Mouse (Mus musculus) adrenal gland, postnatal 10 days (tissue): Measurements from ENCODE around the gene Tulp2. TPM values are rescaled to one million over a fixed set of nuclear protein-coding genes. Genes with fewer than 3 reads are reported as not detected.

Source experiments
- DNase-seq: peaks from one replicate; pipeline ENCODE4 v3.0.0; 2021; ENCODE audit warnings: mixed read lengths
- long read RNA-seq, 2 experiments: library from polyadenylated mRNA; stranded (forward); transcript quantifications; one replicate each; pipeline ENCODE4 v2.0.0; 2021
- total RNA-seq, 2 experiments: library from RNA; stranded (reverse); gene quantifications; 2 replicates each; pipeline ENCODE4 v1.2.3; 2021

The Tulp2 gene
- total RNA-seq, result under 1 TPM; 0.64 to 0.69 TPM
- long read RNA-seq, experiment 1, partial matches to known transcripts, result 1 of 7 reads
- long read RNA-seq, experiment 1, other reads (novel, unspliced or antisense), result 6 of 7 reads
- long read RNA-seq, experiment 2, partial matches to known transcripts, result 0 of 4 reads
- long read RNA-seq, experiment 2, other reads (novel, unspliced or antisense), result 4 of 4 reads

GRCm38 (mm10) chr7:45481374-45481927, at the start of gene Tulp2:
Tulp2 (plus strand) TSS chr7:45481877.
- peak; percentile 68 for DNase-seq

GRCm38 (mm10) chr7:45433835-45434202, 47.9 kb upstream of the Tulp2 start:
- no peak for DNase-seq

GRCm38 (mm10) chr7:45434203-45435015, 47.3 kb upstream of the Tulp2 start, which contains the start of gene Gys1:
Gys1 (plus strand) TSS chr7:45434844.
- DNase-seq, result peak; percentile 100

GRCm38 (mm10) chr7:45435038-45435437, 46.6 kb upstream of the Tulp2 start:
- DNase-seq, result no peak

GRCm38 (mm10) chr7:45436444-45436843, 45.2 kb upstream of the Tulp2 start:
- DNase-seq, result no peak

- DNase-seq, result no peak
Observed at GRCm38 (mm10) chr7:45437046-45437445, 44.6 kb upstream of the Tulp2 start.

GRCm38 (mm10) chr7:45437521-45438276, 44.0 kb upstream of the Tulp2 start, which contains the start of gene Ruvbl2:
Ruvbl2 (minus strand) TSS chr7:45438096.
- DNase-seq, result no peak

- DNase-seq, result no peak
Observed at GRCm38 (mm10) chr7:45443526-45444420, 37.9 kb upstream of the Tulp2 start.

GRCm38 (mm10) chr7:45446589-45446988, 35.1 kb upstream of the Tulp2 start:
- no peak for DNase-seq

- peak; percentile 66 for DNase-seq
Observed at GRCm38 (mm10) chr7:45447325-45447990, 34.2 kb upstream of the Tulp2 start.

- DNase-seq, result no peak
Observed at GRCm38 (mm10) chr7:45449974-45450373, 31.7 kb upstream of the Tulp2 start.

- peak; percentile 87 for DNase-seq
Observed at GRCm38 (mm10) chr7:45451344-45451982, 30.2 kb upstream of the Tulp2 start.

- DNase-seq, result no peak
Observed at GRCm38 (mm10) chr7:45454971-45455370, 26.7 kb upstream of the Tulp2 start.

GRCm38 (mm10) chr7:45455932-45456696, 25.6 kb upstream of the Tulp2 start:
- peak; percentile 19 for DNase-seq

- DNase-seq, result no peak
Observed at GRCm38 (mm10) chr7:45456721-45457203, 24.9 kb upstream of the Tulp2 start.

- peak; percentile 40 for DNase-seq
Observed at GRCm38 (mm10) chr7:45457204-45458060, 24.2 kb upstream of the Tulp2 start.

GRCm38 (mm10) chr7:45458748-45459563, 22.7 kb upstream of the Tulp2 start:
- DNase-seq, result peak; percentile 86
